Mouse (Mus musculus): ENCODE measurements around the gene Nrsn1. TPM values are rescaled to one million over a fixed set of nuclear protein-coding genes. Genes with fewer than 3 reads are reported as not detected.
"Not testable (repeated sequence)": the region's sequence is repeated elsewhere in the genome, so short reads cannot be mapped to it uniquely, and the experiment has no call there.

The Nrsn1 gene
- 0.05 TPM in 1 of 2 replicates, not detected in the other for polyA plus RNA-seq (2015; fragmentation: Nextera tagmentation; extraction: Ambion mirVana)

GRCm38 (mm10) chr13:25270402-25270801 is at the start of gene Nrsn1:
Gene Nrsn1 (minus strand): TSS chr13:25270502.
- not testable (repeated sequence) for H3K27me3 ChIP-seq (ENCODE audit: control insufficient read depth, insufficient read depth, low read depth, low read length); H3K9me3 ChIP-seq (replicated peaks; ENCODE audit: control insufficient read depth, low read length); H3K36me3 ChIP-seq (ENCODE audit: control insufficient read depth, insufficient read depth); ATAC-seq (ENCODE audit: low read depth); H3K9ac ChIP-seq (ENCODE audit: low read depth, low read length); H3K27ac ChIP-seq (ENCODE audit: low read length); H3K4me1 ChIP-seq (ENCODE audit: control insufficient read depth, low read depth, low read length)
- H3K4me3 ChIP-seq (ENCODE audit: low read depth, low read length), result peak within 1 kb of the TSS; percentile 21; the same call in 1 of the 2 replicates
- peak within 1 kb of the TSS; percentile 49 for H3K4me2 ChIP-seq (ENCODE audit: low read depth, low read length)
- 38% methylated on average over 2 of the region's 2 CpGs for WGBS (ENCODE audit: insufficient replicate concordance)

- Histone ChIP-seq H3K4me2 (ENCODE audit: low read depth, low read length) (no peak overlapping the region), H3K36me3 (ENCODE audit: control insufficient read depth, insufficient read depth) (no peaks in the 10 kb centered on the region), H3K4me3 (ENCODE audit: low read depth, low read length) (no peak overlapping the region), H3K4me1 (ENCODE audit: control insufficient read depth, low read depth, low read length) (no peaks in the 10 kb centered on the region), H3K27ac (ENCODE audit: low read length) (no peak overlapping the region), H3K9ac (ENCODE audit: low read depth, low read length) (no peak overlapping the region), H3K27me3 (ENCODE audit: control insufficient read depth, insufficient read depth, low read depth, low read length) (no peaks in the 10 kb centered on the region), H3K9me3 (replicated peaks; ENCODE audit: control insufficient read depth, low read length) (no peaks in the 10 kb centered on the region)
- WGBS (ENCODE audit: insufficient replicate concordance), result 60% methylated on average over 2 of the region's 2 CpGs
- ATAC-seq (ENCODE audit: low read depth), result no peak
These were observed 41.8 kb upstream of the Nrsn1 start for GRCm38 (mm10) chr13:25312059-25312458.

- H3K4me3 ChIP-seq (ENCODE audit: low read depth, low read length), result no peak overlapping the region
- no peak overlapping the region for H3K4me2 ChIP-seq (ENCODE audit: low read depth, low read length)
- H3K9ac ChIP-seq (ENCODE audit: low read depth, low read length), result no peak overlapping the region
- H3K4me1 ChIP-seq (ENCODE audit: control insufficient read depth, low read depth, low read length), result no peaks in the 10 kb centered on the region
- H3K27ac ChIP-seq (ENCODE audit: low read length), result no peak overlapping the region
- ATAC-seq (ENCODE audit: low read depth), result no peak
- H3K36me3 ChIP-seq (ENCODE audit: control insufficient read depth, insufficient read depth), result no peaks in the 10 kb centered on the region
- H3K9me3 ChIP-seq (replicated peaks; ENCODE audit: control insufficient read depth, low read length), result no peaks in the 10 kb centered on the region
- H3K27me3 ChIP-seq (ENCODE audit: control insufficient read depth, insufficient read depth, low read depth, low read length), result no peaks in the 10 kb centered on the region
These were observed 39.8 kb upstream of the Nrsn1 start for GRCm38 (mm10) chr13:25310068-25310467.

- no peak overlapping the region for H3K27ac ChIP-seq (ENCODE audit: low read length)
- H3K36me3 ChIP-seq (ENCODE audit: control insufficient read depth, insufficient read depth), result no peaks in the 10 kb centered on the region
- H3K4me2 ChIP-seq (ENCODE audit: low read depth, low read length), result no peak overlapping the region
- no peaks in the 10 kb centered on the region for H3K4me1 ChIP-seq (ENCODE audit: control insufficient read depth, low read depth, low read length)
- no peak for ATAC-seq (ENCODE audit: low read depth)
- 55% methylated on average over 1 of the region's 1 CpGs for WGBS (ENCODE audit: insufficient replicate concordance)
- H3K9ac ChIP-seq (ENCODE audit: low read depth, low read length), result no peak overlapping the region
- no peaks in the 10 kb centered on the region for H3K27me3 ChIP-seq (ENCODE audit: control insufficient read depth, insufficient read depth, low read depth, low read length)
- H3K4me3 ChIP-seq (ENCODE audit: low read depth, low read length), result no peak overlapping the region
- no peaks in the 10 kb centered on the region for H3K9me3 ChIP-seq (replicated peaks; ENCODE audit: control insufficient read depth, low read length)
These were observed 18.4 kb upstream of the Nrsn1 start for GRCm38 (mm10) chr13:25288736-25289135.

GRCm38 (mm10) chr13:25274934-25275565 is 4.7 kb upstream of the Nrsn1 start:
- Histone ChIP-seq H3K27me3 (ENCODE audit: control insufficient read depth, insufficient read depth, low read depth, low read length) (no peaks in the 10 kb centered on the region), H3K4me1 (ENCODE audit: control insufficient read depth, low read depth, low read length) (no peaks in the 10 kb centered on the region), H3K27ac (ENCODE audit: low read length) (no peak overlapping the region), H3K9me3 (replicated peaks; ENCODE audit: control insufficient read depth, low read length) (no peaks in the 10 kb centered on the region), H3K9ac (ENCODE audit: low read depth, low read length) (no peak overlapping the region), H3K36me3 (ENCODE audit: control insufficient read depth, insufficient read depth) (no peaks in the 10 kb centered on the region), H3K4me2 (ENCODE audit: low read depth, low read length) (no peak overlapping the region), H3K4me3 (ENCODE audit: low read depth, low read length) (no peak overlapping the region)
- 52% methylated on average over 5 of the region's 5 CpGs for WGBS (ENCODE audit: insufficient replicate concordance)
- no peak for ATAC-seq (ENCODE audit: low read depth)

GRCm38 (mm10) chr13:25272189-25272588 is 1.9 kb upstream of the Nrsn1 start:
- H3K9me3 ChIP-seq (replicated peaks; ENCODE audit: control insufficient read depth, low read length), result no peaks in the 10 kb centered on the region
- no peaks in the 10 kb centered on the region for H3K36me3 ChIP-seq (ENCODE audit: control insufficient read depth, insufficient read depth)
- no peak overlapping the region for H3K4me3 ChIP-seq (ENCODE audit: low read depth, low read length)
- H3K9ac ChIP-seq (ENCODE audit: low read depth, low read length), result no peak overlapping the region
- H3K4me2 ChIP-seq (ENCODE audit: low read depth, low read length), result no peak overlapping the region
- peaks cover 2% of the 10 kb centered on the region; the same call in 1 of the 2 replicates for H3K27me3 ChIP-seq (ENCODE audit: control insufficient read depth, insufficient read depth, low read depth, low read length)
- no peaks in the 10 kb centered on the region; the same call in none of the 2 replicates for H3K4me1 ChIP-seq (ENCODE audit: control insufficient read depth, low read depth, low read length)
- WGBS (ENCODE audit: insufficient replicate concordance), result 27% methylated on average over 4 of the region's 4 CpGs
- ATAC-seq (ENCODE audit: low read depth), result no peak
- no peak overlapping the region for H3K27ac ChIP-seq (ENCODE audit: low read length)

- Histone ChIP-seq H3K9ac (ENCODE audit: low read depth, low read length) (no peak overlapping the region), H3K4me3 (ENCODE audit: low read depth, low read length) (peak overlapping the region; percentile 21; the same call in 1 of the 2 replicates), H3K36me3 (ENCODE audit: control insufficient read depth, insufficient read depth) (no peaks in the 10 kb centered on the region), H3K4me2 (ENCODE audit: low read depth, low read length) (peak overlapping the region; percentile 49), H3K9me3 (replicated peaks; ENCODE audit: control insufficient read depth, low read length) (no peaks in the 10 kb centered on the region), H3K4me1 (ENCODE audit: control insufficient read depth, low read depth, low read length) (no peaks in the 10 kb centered on the region; the same call in none of the 2 replicates), H3K27ac (ENCODE audit: low read length) (no peak overlapping the region), H3K27me3 (ENCODE audit: control insufficient read depth, insufficient read depth, low read depth, low read length) (peaks cover 2% of the 10 kb centered on the region; the same call in 1 of the 2 replicates)
- peak; percentile 75 for ATAC-seq (ENCODE audit: low read depth)
- 3% methylated on average over 37 of the region's 42 CpGs for WGBS (ENCODE audit: insufficient replicate concordance)
These were observed 583 bp downstream of the Nrsn1 start for GRCm38 (mm10) chr13:25269569-25270268.

GRCm38 (mm10) chr13:25269039-25269438 is 1.3 kb downstream of the Nrsn1 start:
- Histone ChIP-seq H3K4me2 (ENCODE audit: low read depth, low read length) (no peak overlapping the region), H3K27me3 (ENCODE audit: control insufficient read depth, insufficient read depth, low read depth, low read length) (peaks cover 2% of the 10 kb centered on the region; the same call in 1 of the 2 replicates), H3K4me1 (ENCODE audit: control insufficient read depth, low read depth, low read length) (no peaks in the 10 kb centered on the region; the same call in none of the 2 replicates), H3K9ac (ENCODE audit: low read depth, low read length) (no peak overlapping the region), H3K27ac (ENCODE audit: low read length) (no peak overlapping the region), H3K36me3 (ENCODE audit: control insufficient read depth, insufficient read depth) (no peaks in the 10 kb centered on the region), H3K9me3 (replicated peaks; ENCODE audit: control insufficient read depth, low read length) (no peaks in the 10 kb centered on the region), H3K4me3 (ENCODE audit: low read depth, low read length) (no peak overlapping the region)
- no peak for ATAC-seq (ENCODE audit: low read depth)
- WGBS (ENCODE audit: insufficient replicate concordance), result 12% methylated on average over 2 of the region's 2 CpGs

GRCm38 (mm10) chr13:25262748-25263147 is 7.6 kb downstream of the Nrsn1 start:
- Histone ChIP-seq H3K27me3 (ENCODE audit: control insufficient read depth, insufficient read depth, low read depth, low read length) (no peaks in the 10 kb centered on the region), H3K9ac (ENCODE audit: low read depth, low read length) (no peak overlapping the region), H3K36me3 (ENCODE audit: control insufficient read depth, insufficient read depth) (no peaks in the 10 kb centered on the region), H3K27ac (ENCODE audit: low read length) (no peak overlapping the region), H3K4me2 (ENCODE audit: low read depth, low read length) (no peak overlapping the region), H3K9me3 (replicated peaks; ENCODE audit: control insufficient read depth, low read length) (no peaks in the 10 kb centered on the region), H3K4me3 (ENCODE audit: low read depth, low read length) (no peak overlapping the region), H3K4me1 (ENCODE audit: control insufficient read depth, low read depth, low read length) (no peaks in the 10 kb centered on the region)
- ATAC-seq (ENCODE audit: low read depth), result no peak
- WGBS (ENCODE audit: insufficient replicate concordance), result 60% methylated on average over 4 of the region's 4 CpGs

All from liver, embryonic 16.5 days (tissue).